Mouse (Mus musculus) embryonic facial prominence, embryonic 15.5 days (tissue): ENCODE results near the gene Cyp4f13. TPM values are rescaled to one million over a fixed set of nuclear protein-coding genes. Genes with fewer than 3 reads are reported as not detected.

Source experiments
- ATAC-seq: fragments of 200-750 bp; cut with Nextera tagmentation; 2 replicates; pipeline ENCODE4 v1.8.0; 2017; ENCODE audit warnings: low read depth, moderate TSS enrichment; ENCODE audit not compliant: insufficient number of reproducible peaks, low FRiP score, low TSS enrichment
- H3K27ac ChIP-seq: fragments of 300-500 bp; sonication (generic); replicated peaks from 2 replicates; pipeline ENCODE4 v1.5.1; 2015; ENCODE audit warnings: mild to moderate bottlenecking, inconsistent platforms
- H3K27me3 ChIP-seq: fragments of 300-500 bp; sonication (generic); 2 replicates; pipeline ENCODE4 v1.6.1; 2015; ENCODE audit warnings: inconsistent platforms
- H3K36me3 ChIP-seq: fragments of 300-500 bp; sonication (generic); 2 replicates; pipeline ENCODE4 v1.6.1; 2015; ENCODE audit warnings: mild to moderate bottlenecking, inconsistent platforms
- H3K4me1 ChIP-seq: fragments of 300-500 bp; sonication (generic); 2 replicates; pipeline ENCODE4 v1.6.1; 2015; ENCODE audit warnings: inconsistent platforms
- H3K4me2 ChIP-seq: fragments of 300-500 bp; sonication (generic); replicated peaks from 2 replicates; pipeline ENCODE4 v1.6.1; 2015; ENCODE audit warnings: mild to moderate bottlenecking, inconsistent platforms
- H3K4me3 ChIP-seq: fragments of 300-500 bp; sonication (generic); replicated peaks from 2 replicates; pipeline ENCODE4 v1.5.1; 2015; ENCODE audit warnings: mild to moderate bottlenecking, inconsistent platforms
- H3K9ac ChIP-seq: fragments of 300-500 bp; sonication (generic); 2 replicates; pipeline ENCODE4 v1.6.1; 2015; ENCODE audit warnings: inconsistent platforms
- H3K9me3 ChIP-seq: fragments of 300-500 bp; sonication (generic); replicated peaks from 2 replicates; pipeline ENCODE4 v1.6.1; 2016; ENCODE audit warnings: inconsistent platforms
- WGBS: fragments of 180-500 bp; shearing (Covaris S2); methylation state at CpG from one replicate; pipeline ENCODE4 v1.1.7; 2015; 5-methylcytosine and 5-hydroxymethylcytosine counted together
- polyA plus RNA-seq: library from polyadenylated mRNA; unstranded; fragments of >200 nt; fragmentation: Nextera tagmentation; extraction: Ambion mirVana; gene quantifications from 2 replicates; pipeline ENCODE4 v1.2.1, GENCODE M21; 2015

Gene Cyp4f13
- polyA plus RNA-seq, 1 experiment from 2014 or later = 15.9 TPM

DNA sequence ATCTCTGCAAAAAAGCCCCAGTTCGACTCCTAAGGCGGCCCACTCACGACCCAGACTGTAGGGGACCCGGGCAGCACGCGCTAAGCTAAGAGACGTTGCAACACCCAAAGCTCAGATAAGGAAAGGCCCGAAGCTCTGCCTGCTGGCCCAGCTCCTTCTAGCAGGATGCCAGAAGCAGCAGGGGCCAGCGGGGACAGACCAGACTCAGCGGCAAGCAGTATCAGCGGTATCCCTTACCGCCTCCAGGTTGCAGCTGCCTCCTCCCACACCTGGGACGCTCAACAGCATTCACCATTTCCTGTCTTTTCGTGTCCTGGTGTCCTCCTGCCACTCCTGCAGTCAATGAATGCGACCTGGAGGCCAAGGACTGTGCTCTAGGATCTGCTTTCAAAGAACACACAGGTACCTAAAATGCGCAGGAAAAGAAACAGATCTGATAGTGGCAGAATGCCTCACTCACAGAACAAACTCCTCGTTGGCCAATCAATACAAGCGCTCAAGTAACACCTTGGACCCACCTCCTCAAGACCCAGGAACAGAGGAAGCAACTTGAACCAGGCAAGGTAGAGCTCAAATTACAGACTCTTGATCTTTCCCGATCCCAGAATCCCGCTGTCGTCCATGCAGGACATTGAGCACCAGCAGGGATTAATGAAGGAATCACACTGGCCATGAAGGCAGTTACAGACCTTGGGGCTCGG is 69.6 kb downstream of the Cyp4f13 start:
- no peak overlapping the region for H3K27ac ChIP-seq
- H3K9me3 ChIP-seq = no peaks in the 10 kb centered on the region
- H3K4me1 ChIP-seq = no peaks in the 10 kb centered on the region; the same call in 1 of the 2 replicates
- peaks cover 15% of the 10 kb centered on the region for H3K36me3 ChIP-seq
- WGBS = 7% methylated on average over 22 of the region's 22 CpGs
- H3K9ac ChIP-seq = no peak overlapping the region
- ATAC-seq = no peak
- no peaks in the 10 kb centered on the region for H3K27me3 ChIP-seq
- no peak overlapping the region for H3K4me3 ChIP-seq
- no peak overlapping the region for H3K4me2 ChIP-seq

Other genes with a start within 250 kb of the Cyp4f13 start
- 27.0 and 30.8 TPM in 2 replicates for gene Zfp871, start 159.1 kb downstream of the Cyp4f13 start, polyA plus RNA-seq
- 3.8 and 4.0 TPM in 2 replicates for gene Zfp811, start 137.5 kb downstream of the Cyp4f13 start, polyA plus RNA-seq
- gene Zfp799, start 117.1 kb downstream of the Cyp4f13 start, polyA plus RNA-seq = 15.4 and 16.5 TPM in 2 replicates
- 5.6 and 6.9 TPM in 2 replicates for gene Zfp870, start 55.8 kb downstream of the Cyp4f13 start, polyA plus RNA-seq
- gene Cyp4f14, start 30.1 kb downstream of the Cyp4f13 start, polyA plus RNA-seq = not detected in 2 replicates
- gene Zfp472, start 18.4 kb upstream of the Cyp4f13 start, polyA plus RNA-seq = 10.5 and 11.2 TPM in 2 replicates
- gene Zfp952, start 45.7 kb upstream of the Cyp4f13 start, polyA plus RNA-seq = 11.7 and 13.7 TPM in 2 replicates
- 13.7 and 13.9 TPM in 2 replicates for gene Zfp763, start 86.0 kb upstream of the Cyp4f13 start, polyA plus RNA-seq
- not detected in 2 replicates for gene 4921501E09Rik, start 120.7 kb upstream of the Cyp4f13 start, polyA plus RNA-seq
- gene Zfp563, start 141.9 kb upstream of the Cyp4f13 start, polyA plus RNA-seq = 9.4 TPM in 2 replicates
- gene Morc2b, start 192.3 kb upstream of the Cyp4f13 start, polyA plus RNA-seq = 0.11 TPM in 1 of 2 replicates, not detected in the other
- gene Olfr55, start 221.0 kb upstream of the Cyp4f13 start, polyA plus RNA-seq = 0.05 and 0.12 TPM in 2 replicates
- 0.05 TPM in 1 of 2 replicates, not detected in the other for gene Olfr239, start 243.9 kb upstream of the Cyp4f13 start, polyA plus RNA-seq